Mouse (Mus musculus): Measurements from ENCODE around the gene Bysl. TPM values are rescaled to one million over a fixed set of nuclear protein-coding genes. Genes with fewer than 3 reads are reported as not detected.

The Bysl gene
- total and polyA plus RNA-seq, 3 experiments: 8.1 to 35.2 (median 11.3) TPM

GRCm38 (mm10) chr17:47591073-47591472 lies 20.2 kb downstream of the Bysl start:
- no peak for ATAC-seq (ENCODE audit: extremely low read depth, insufficient number of reproducible peaks, low FRiP score, poor library complexity, severe bottlenecking)
- DNase-seq (ENCODE audit: low spot score): no peak
- no peaks in the 10 kb centered on the region for H3K9me3 ChIP-seq (replicated peaks)
- H3K4me1 ChIP-seq (ENCODE audit: insufficient read depth, low read depth, low read length): peaks cover 45% of the 10 kb centered on the region
- peaks cover 12% of the 10 kb centered on the region for H3K36me3 ChIP-seq (replicated peaks)
- no peaks in the 10 kb centered on the region for H3K27me3 ChIP-seq (ENCODE audit: insufficient read depth, low read length)
- TF ChIP-seq TAL1 (conservative IDR thresholded peaks at IDR 0.05; ENCODE audit: low read depth, low read length) (0 out of 2 replicates have a peak, but pooled peaks have one; percentile 9), GATA1 (IDR thresholded peaks at IDR 0.05; ENCODE audit: borderline replicate concordance, low read length) (no peak)
- H3K4me3 ChIP-seq (ENCODE audit: low read depth, low read length): no peak overlapping the region

- no peak for ATAC-seq (ENCODE audit: extremely low read depth, insufficient number of reproducible peaks, low FRiP score, poor library complexity, severe bottlenecking)
- Histone ChIP-seq H3K27me3 (ENCODE audit: insufficient read depth, low read length) (no peaks in the 10 kb centered on the region), H3K4me1 (ENCODE audit: insufficient read depth, low read depth, low read length) (peaks cover 49% of the 10 kb centered on the region), H3K36me3 (replicated peaks) (peaks cover 7% of the 10 kb centered on the region), H3K9me3 (replicated peaks) (no peaks in the 10 kb centered on the region), H3K4me3 (ENCODE audit: low read depth, low read length) (no peak overlapping the region)
- TF ChIP-seq GATA2 (IDR thresholded peaks at IDR 0.05; ENCODE audit: borderline replicate concordance, low read depth, low read length): no peak
- no peak for TF ChIP-seq GATA1 (IDR thresholded peaks at IDR 0.05; ENCODE audit: borderline replicate concordance, low read length)
- TF ChIP-seq CTCF (IDR thresholded peaks at IDR 0.05; ENCODE audit: low read depth, low read length): no peak
- TF ChIP-seq POLR2AphosphoS5 (IDR thresholded peaks at IDR 0.05; ENCODE audit: insufficient replicate concordance, low read depth, low read length): no peak
- TF ChIP-seq TAL1 (conservative IDR thresholded peaks at IDR 0.05; ENCODE audit: low read depth, low read length): no peak
- DNase-seq (ENCODE audit: low spot score): no peak
Measured at GRCm38 (mm10) chr17:47588517-47588916, 22.8 kb downstream of the Bysl start.

GRCm38 (mm10) chr17:47580962-47581361 lies 30.3 kb downstream of the Bysl start:
- Histone ChIP-seq H3K9me3 (replicated peaks) (no peaks in the 10 kb centered on the region), H3K4me1 (ENCODE audit: insufficient read depth, low read depth, low read length) (peaks cover 36% of the 10 kb centered on the region), H3K4me3 (ENCODE audit: low read depth, low read length) (no peak overlapping the region), H3K36me3 (replicated peaks) (peaks cover 21% of the 10 kb centered on the region), H3K27me3 (ENCODE audit: insufficient read depth, low read length) (no peaks in the 10 kb centered on the region)
- DNase-seq (ENCODE audit: low spot score) (no peak), ATAC-seq (ENCODE audit: extremely low read depth, insufficient number of reproducible peaks, low FRiP score, poor library complexity, severe bottlenecking) (no peak)
- no peak for TF ChIP-seq POLR2AphosphoS5 (IDR thresholded peaks at IDR 0.05; ENCODE audit: insufficient replicate concordance, low read depth, low read length)
- TF ChIP-seq GATA2 (IDR thresholded peaks at IDR 0.05; ENCODE audit: borderline replicate concordance, low read depth, low read length): no peak
- TF ChIP-seq TAL1 (conservative IDR thresholded peaks at IDR 0.05; ENCODE audit: low read depth, low read length): no peak
- no peak for TF ChIP-seq GATA1 (IDR thresholded peaks at IDR 0.05; ENCODE audit: borderline replicate concordance, low read length)
- no peak for TF ChIP-seq CTCF (IDR thresholded peaks at IDR 0.05; ENCODE audit: low read depth, low read length)

- H3K36me3 ChIP-seq (replicated peaks): peaks cover 24% of the 10 kb centered on the region
- TF ChIP-seq GATA1 (IDR thresholded peaks at IDR 0.05; ENCODE audit: borderline replicate concordance, low read length) (no peak), CTCF (IDR thresholded peaks at IDR 0.05; ENCODE audit: low read depth, low read length) (no peak), TAL1 (conservative IDR thresholded peaks at IDR 0.05; ENCODE audit: low read depth, low read length) (peak; percentile 67)
- peak; percentile 63 for ATAC-seq (ENCODE audit: extremely low read depth, insufficient number of reproducible peaks, low FRiP score, poor library complexity, severe bottlenecking)
- no peak overlapping the region for H3K4me3 ChIP-seq (ENCODE audit: low read depth, low read length)
- no peak for DNase-seq (ENCODE audit: low spot score)
- H3K27me3 ChIP-seq (ENCODE audit: insufficient read depth, low read length): no peaks in the 10 kb centered on the region
- no peaks in the 10 kb centered on the region for H3K9me3 ChIP-seq (replicated peaks)
- H3K4me1 ChIP-seq (ENCODE audit: insufficient read depth, low read depth, low read length): peaks cover 31% of the 10 kb centered on the region
Measured at GRCm38 (mm10) chr17:47578655-47579054, 32.6 kb downstream of the Bysl start.

- H3K4me1 ChIP-seq (ENCODE audit: insufficient read depth, low read depth, low read length): peaks cover 43% of the 10 kb centered on the region
- TF ChIP-seq GATA2 (IDR thresholded peaks at IDR 0.05; ENCODE audit: borderline replicate concordance, low read depth, low read length) (no peak), TAL1 (conservative IDR thresholded peaks at IDR 0.05; ENCODE audit: low read depth, low read length) (no peak), POLR2AphosphoS5 (IDR thresholded peaks at IDR 0.05; ENCODE audit: insufficient replicate concordance, low read depth, low read length) (no peak), CTCF (IDR thresholded peaks at IDR 0.05; ENCODE audit: low read depth, low read length) (no peak), GATA1 (IDR thresholded peaks at IDR 0.05; ENCODE audit: borderline replicate concordance, low read length) (no peak)
- DNase-seq (ENCODE audit: low spot score): no peak
Measured at GRCm38 (mm10) chr17:47574830-47575229, 36.5 kb downstream of the Bysl start.

GRCm38 (mm10) chr17:47574028-47574427 lies 37.3 kb downstream of the Bysl start:
- Histone ChIP-seq H3K4me3 (ENCODE audit: low read depth, low read length) (no peak overlapping the region), H3K4me1 (ENCODE audit: insufficient read depth, low read depth, low read length) (peaks cover 47% of the 10 kb centered on the region), H3K36me3 (replicated peaks) (peaks cover 34% of the 10 kb centered on the region), H3K9me3 (replicated peaks) (no peaks in the 10 kb centered on the region), H3K27me3 (ENCODE audit: insufficient read depth, low read length) (no peaks in the 10 kb centered on the region)
- DNase-seq (ENCODE audit: low spot score) (no peak), ATAC-seq (ENCODE audit: extremely low read depth, insufficient number of reproducible peaks, low FRiP score, poor library complexity, severe bottlenecking) (no peak)
- TF ChIP-seq TAL1 (conservative IDR thresholded peaks at IDR 0.05; ENCODE audit: low read depth, low read length) (no peak), POLR2AphosphoS5 (IDR thresholded peaks at IDR 0.05; ENCODE audit: insufficient replicate concordance, low read depth, low read length) (no peak), GATA2 (IDR thresholded peaks at IDR 0.05; ENCODE audit: borderline replicate concordance, low read depth, low read length) (no peak), CTCF (IDR thresholded peaks at IDR 0.05; ENCODE audit: low read depth, low read length) (no peak), GATA1 (IDR thresholded peaks at IDR 0.05; ENCODE audit: borderline replicate concordance, low read length) (no peak)

More at GRCm38 (mm10) chr17:47574830-47575229, 36.5 kb downstream of the Bysl start:
- H3K36me3 ChIP-seq (replicated peaks): peaks cover 34% of the 10 kb centered on the region
- no peaks in the 10 kb centered on the region for H3K27me3 ChIP-seq (ENCODE audit: insufficient read depth, low read length)
- H3K9me3 ChIP-seq (replicated peaks): no peaks in the 10 kb centered on the region
- ATAC-seq (ENCODE audit: extremely low read depth, insufficient number of reproducible peaks, low FRiP score, poor library complexity, severe bottlenecking): no peak
- H3K4me3 ChIP-seq (ENCODE audit: low read depth, low read length): no peak overlapping the region

- ATAC-seq (ENCODE audit: extremely low read depth, insufficient number of reproducible peaks, low FRiP score, poor library complexity, severe bottlenecking) (no peak), DNase-seq (ENCODE audit: low spot score) (no peak)
- H3K9me3 ChIP-seq (replicated peaks): no peaks in the 10 kb centered on the region
- TF ChIP-seq TAL1 (conservative IDR thresholded peaks at IDR 0.05; ENCODE audit: low read depth, low read length): no peak
- TF ChIP-seq POLR2AphosphoS5 (IDR thresholded peaks at IDR 0.05; ENCODE audit: insufficient replicate concordance, low read depth, low read length): no peak
- TF ChIP-seq CTCF (IDR thresholded peaks at IDR 0.05; ENCODE audit: low read depth, low read length): no peak
- no peak for TF ChIP-seq GATA1 (IDR thresholded peaks at IDR 0.05; ENCODE audit: borderline replicate concordance, low read length)
- TF ChIP-seq GATA2 (IDR thresholded peaks at IDR 0.05; ENCODE audit: borderline replicate concordance, low read depth, low read length): no peak
- no peaks in the 10 kb centered on the region for H3K27me3 ChIP-seq (ENCODE audit: insufficient read depth, low read length)
- peaks cover 46% of the 10 kb centered on the region for H3K4me1 ChIP-seq (ENCODE audit: insufficient read depth, low read depth, low read length)
- peaks cover 35% of the 10 kb centered on the region for H3K36me3 ChIP-seq (replicated peaks)
- H3K4me3 ChIP-seq (ENCODE audit: low read depth, low read length): no peak overlapping the region
Measured at GRCm38 (mm10) chr17:47572436-47572835, 38.9 kb downstream of the Bysl start.
